Mouse (Mus musculus) neural tube, embryonic 15.5 days (tissue): Measurements from ENCODE around the gene Psmc6. TPM values are rescaled to one million over a fixed set of nuclear protein-coding genes. Genes with fewer than 3 reads are reported as not detected.
A peak's percentile ranks its signal among the peaks of the same experiment; 100 is the strongest.

ENCODE experiments used
- ATAC-seq: fragments of 200-750 bp; cut with Nextera tagmentation; 2 replicates; pipeline ENCODE4 v1.8.0; 2017; ENCODE audit warnings: mild to moderate bottlenecking, moderate TSS enrichment, moderate library complexity; ENCODE audit not compliant: low FRiP score
- H3K27ac ChIP-seq: fragments of 300-500 bp; sonication (generic); replicated peaks from 2 replicates; pipeline ENCODE4 v1.5.1; 2015; ENCODE audit warnings: mild to moderate bottlenecking, inconsistent platforms
- H3K27me3 ChIP-seq: fragments of 300-500 bp; sonication (generic); replicated peaks from 2 replicates; pipeline ENCODE4 v1.6.1; 2015; ENCODE audit warnings: inconsistent platforms
- H3K36me3 ChIP-seq: fragments of 300-500 bp; sonication (generic); 2 replicates; pipeline ENCODE4 v1.6.1; 2015; ENCODE audit warnings: inconsistent platforms
- H3K4me1 ChIP-seq: fragments of 300-500 bp; sonication (generic); 2 replicates; pipeline ENCODE4 v1.6.1; 2015; ENCODE audit warnings: inconsistent platforms
- H3K4me2 ChIP-seq: fragments of 300-500 bp; sonication (generic); 2 replicates; pipeline ENCODE4 v1.6.1; 2015; ENCODE audit warnings: inconsistent platforms, mild to moderate bottlenecking, moderate library complexity
- H3K4me3 ChIP-seq: fragments of 300-500 bp; sonication (generic); replicated peaks from 2 replicates; pipeline ENCODE4 v1.5.1; 2015; ENCODE audit warnings: mild to moderate bottlenecking, inconsistent platforms
- H3K9ac ChIP-seq: fragments of 300-500 bp; sonication (generic); replicated peaks from 2 replicates; pipeline ENCODE4 v1.6.1; 2015; ENCODE audit warnings: mild to moderate bottlenecking, inconsistent platforms
- H3K9me3 ChIP-seq: fragments of 300-500 bp; sonication (generic); replicated peaks from 2 replicates; pipeline ENCODE4 v1.6.1; 2016; ENCODE audit warnings: inconsistent platforms
- WGBS: fragments of 180-500 bp; shearing (Covaris S2); methylation state at CpG from one replicate; pipeline ENCODE4 v1.1.7; 2015; ENCODE audit warnings: mixed read lengths; 5-methylcytosine and 5-hydroxymethylcytosine counted together
- polyA plus RNA-seq: library from polyadenylated mRNA; unstranded; fragments of >200 nt; fragmentation: Nextera tagmentation; extraction: Ambion mirVana; gene quantifications from 2 replicates; pipeline ENCODE4 v1.2.1, GENCODE M21; 2015

The Psmc6 gene
- polyA plus RNA-seq, 1 experiment from 2014 or later = 153 TPM

DNA sequence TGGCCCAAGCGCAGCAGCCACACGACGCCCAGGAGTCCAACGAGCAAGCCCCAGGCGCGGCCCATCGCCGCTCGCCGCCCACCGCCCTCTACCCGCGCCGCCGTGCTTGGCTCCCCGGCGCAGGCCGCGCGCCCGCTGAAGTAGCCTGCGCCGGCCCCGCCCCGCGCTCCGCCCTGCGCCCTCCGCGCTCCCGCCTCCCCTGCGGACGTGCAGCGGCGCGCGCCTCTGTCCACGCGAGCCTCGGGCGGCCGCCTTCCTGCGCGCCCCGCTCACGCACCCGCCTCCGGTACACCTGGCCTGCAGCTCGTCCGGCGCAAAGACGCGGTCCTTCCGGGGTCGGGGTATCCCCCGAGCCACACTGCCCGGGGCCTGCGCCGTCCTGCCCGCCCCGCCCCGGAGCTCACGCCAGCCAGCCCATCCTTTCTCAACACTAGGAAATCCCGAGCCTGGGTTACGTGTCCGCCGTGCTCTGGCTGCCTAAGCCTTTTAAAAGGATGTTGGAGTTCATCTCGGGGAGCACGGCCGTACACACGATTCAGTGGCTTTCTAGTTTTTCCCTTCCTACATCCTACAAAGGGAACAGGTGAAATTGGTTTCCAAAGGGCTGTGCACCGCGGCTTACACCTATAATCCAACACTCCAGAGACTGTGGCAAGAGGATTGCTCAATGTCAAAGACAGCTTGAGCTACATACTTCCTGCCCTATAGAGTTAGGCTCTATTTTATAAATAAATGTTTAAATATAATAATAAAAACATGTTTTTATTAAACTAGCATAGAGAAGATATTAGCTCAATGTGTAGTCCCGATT, 11.0 kb upstream of the Psmc6 start, which contains the start of gene Ero1l:
TSS of gene Ero1l (minus strand) at position 346 of the 811 bp plus-strand sequence.
- Histone ChIP-seq H3K27ac (peak within 1 kb of the TSS; percentile 95), H3K36me3 (no peaks in the 10 kb centered on the region), H3K4me3 (peak within 1 kb of the TSS; percentile 87), H3K4me1 (peaks cover 27% of the 10 kb centered on the region), H3K9me3 (no peaks in the 10 kb centered on the region), H3K9ac (peak within 1 kb of the TSS; percentile 90), H3K27me3 (no peaks in the 10 kb centered on the region), H3K4me2 (peak within 1 kb of the TSS; percentile 57)
- WGBS = 2% methylated on average over 62 of the region's 74 CpGs
- ATAC-seq = peak; percentile 97

DNA sequence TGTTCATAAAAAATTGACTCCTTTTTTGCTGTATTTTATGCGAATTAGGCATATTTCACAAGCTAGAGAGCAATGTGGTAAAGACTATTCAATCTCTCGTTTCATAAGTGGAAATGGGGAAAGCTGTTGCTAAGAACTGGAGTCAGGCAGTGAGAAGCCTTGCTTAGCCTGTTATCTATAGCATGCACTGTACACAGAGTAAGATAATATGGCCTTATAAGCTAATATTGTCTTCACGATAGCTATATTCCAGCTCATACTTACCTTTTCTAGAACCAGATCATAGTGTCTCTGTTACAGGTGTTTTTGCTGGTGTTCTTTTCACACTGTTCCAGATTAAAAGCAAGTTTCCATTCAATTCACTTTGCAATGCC, 10.4 kb upstream of the Psmc6 start:
- no peak overlapping the region for H3K9ac ChIP-seq
- H3K4me2 ChIP-seq = peak overlapping the region; percentile 57
- no peaks in the 10 kb centered on the region for H3K36me3 ChIP-seq
- 62% methylated on average over 3 of the region's 3 CpGs for WGBS
- no peak for ATAC-seq
- no peaks in the 10 kb centered on the region for H3K9me3 ChIP-seq
- no peak overlapping the region; the same call in 1 of the 2 replicates for H3K4me3 ChIP-seq
- peaks cover 27% of the 10 kb centered on the region for H3K4me1 ChIP-seq
- H3K27me3 ChIP-seq = no peaks in the 10 kb centered on the region
- H3K27ac ChIP-seq = peak overlapping the region; percentile 95; the same call in 1 of the 2 replicates

DNA sequence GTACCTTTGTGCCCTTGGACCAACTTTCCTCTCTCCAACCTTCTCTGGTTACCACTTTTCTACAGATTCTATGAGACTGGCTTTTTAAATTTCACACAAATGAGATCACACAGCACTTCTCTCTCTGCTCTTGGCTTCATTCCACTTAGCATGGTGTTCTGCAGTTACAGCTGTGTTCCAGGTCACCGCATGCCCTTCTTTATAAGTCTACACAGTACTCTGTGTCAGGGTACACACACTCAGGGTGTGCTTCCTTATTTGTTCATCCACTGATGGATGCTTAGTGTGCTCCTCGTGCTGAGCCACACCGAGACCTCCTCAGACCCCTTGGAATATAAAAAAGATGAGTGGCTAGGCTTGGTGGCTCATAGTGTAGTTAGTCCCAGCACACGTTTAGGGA, 9.5 kb upstream of the Psmc6 start:
- Histone ChIP-seq H3K36me3 (no peaks in the 10 kb centered on the region), H3K4me3 (no peak overlapping the region), H3K27me3 (no peaks in the 10 kb centered on the region), H3K4me1 (peaks cover 27% of the 10 kb centered on the region), H3K9me3 (no peaks in the 10 kb centered on the region), H3K9ac (no peak overlapping the region), H3K4me2 (no peak overlapping the region), H3K27ac (no peak overlapping the region)
- WGBS = 82% methylated on average over 4 of the region's 4 CpGs
- no peak for ATAC-seq

DNA sequence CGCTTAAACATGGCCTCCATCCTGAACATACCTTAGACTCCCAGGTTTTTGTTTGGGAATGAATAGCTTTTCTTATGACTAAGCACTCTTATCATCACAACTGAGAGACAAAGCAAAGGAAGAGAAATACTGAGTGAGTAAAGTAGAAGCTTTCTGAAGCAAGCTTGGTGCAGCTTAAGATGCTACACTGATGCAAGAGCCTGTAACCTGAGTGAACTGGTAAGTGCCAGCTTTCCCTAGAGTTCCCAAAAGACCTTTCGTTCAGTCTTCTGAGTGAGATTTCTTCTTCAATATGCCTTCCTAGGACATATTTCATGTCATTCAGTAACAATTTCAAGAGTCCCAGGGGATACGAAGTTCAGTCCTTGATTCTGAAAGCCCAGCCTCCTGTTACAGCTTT, 8.5 kb upstream of the Psmc6 start:
- ATAC-seq = no peak
- Histone ChIP-seq H3K4me2 (no peak overlapping the region), H3K27me3 (no peaks in the 10 kb centered on the region), H3K27ac (no peak overlapping the region), H3K4me3 (no peak overlapping the region), H3K4me1 (peaks cover 17% of the 10 kb centered on the region), H3K9ac (no peak overlapping the region), H3K36me3 (no peaks in the 10 kb centered on the region), H3K9me3 (no peaks in the 10 kb centered on the region)
- 78% methylated on average over 3 of the region's 3 CpGs for WGBS

DNA sequence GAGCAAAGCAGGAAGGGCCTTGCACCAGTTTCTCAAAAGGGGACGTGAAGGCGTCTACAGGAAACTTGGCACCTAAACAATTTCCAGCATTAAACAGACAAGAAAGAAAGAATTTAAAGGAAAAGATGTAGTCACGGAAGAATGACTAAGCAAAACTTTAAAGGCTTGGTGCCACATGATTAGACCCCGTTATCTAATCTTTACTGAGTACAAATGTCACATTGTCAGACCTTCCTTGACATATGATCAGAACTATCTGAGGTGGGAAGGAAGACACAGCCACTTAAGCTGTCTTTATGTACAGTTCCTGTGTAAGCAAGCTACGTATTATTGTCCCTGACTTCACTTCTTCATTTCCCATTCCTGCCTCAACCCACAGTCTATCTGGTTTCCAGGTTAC, 8.0 kb upstream of the Psmc6 start:
- Histone ChIP-seq H3K4me2 (no peak overlapping the region), H3K4me3 (no peak overlapping the region), H3K9me3 (no peaks in the 10 kb centered on the region), H3K9ac (no peak overlapping the region), H3K27ac (no peak overlapping the region), H3K4me1 (peaks cover 13% of the 10 kb centered on the region), H3K36me3 (no peaks in the 10 kb centered on the region), H3K27me3 (no peaks in the 10 kb centered on the region)
- WGBS = 81% methylated on average over 5 of the region's 5 CpGs
- no peak for ATAC-seq

DNA sequence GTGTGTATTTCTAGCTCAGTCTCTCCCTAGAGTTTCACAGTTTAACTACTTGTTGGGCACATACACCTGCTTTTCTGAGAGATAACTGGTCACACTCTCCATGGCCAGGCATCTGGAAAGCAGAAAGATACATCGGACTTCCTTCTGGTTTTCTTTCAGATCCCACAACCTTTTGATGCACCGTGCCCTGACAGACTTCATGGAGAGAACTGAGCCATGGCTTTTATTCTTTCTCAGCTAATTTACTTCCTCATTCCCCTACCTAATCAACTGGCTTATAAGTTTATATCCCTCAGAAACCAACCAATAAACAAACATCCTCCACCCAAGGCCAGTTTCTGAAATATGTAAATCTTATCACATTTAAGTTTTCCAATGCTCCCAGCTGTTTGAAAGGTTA, 7.1 kb upstream of the Psmc6 start:
- WGBS = 91% methylated on average over 2 of the region's 2 CpGs
- Histone ChIP-seq H3K27me3 (no peaks in the 10 kb centered on the region), H3K27ac (no peak overlapping the region), H3K36me3 (no peaks in the 10 kb centered on the region), H3K4me2 (no peak overlapping the region), H3K9ac (no peak overlapping the region), H3K4me3 (no peak overlapping the region), H3K9me3 (no peaks in the 10 kb centered on the region), H3K4me1 (peaks cover 7% of the 10 kb centered on the region)
- ATAC-seq = no peak

DNA sequence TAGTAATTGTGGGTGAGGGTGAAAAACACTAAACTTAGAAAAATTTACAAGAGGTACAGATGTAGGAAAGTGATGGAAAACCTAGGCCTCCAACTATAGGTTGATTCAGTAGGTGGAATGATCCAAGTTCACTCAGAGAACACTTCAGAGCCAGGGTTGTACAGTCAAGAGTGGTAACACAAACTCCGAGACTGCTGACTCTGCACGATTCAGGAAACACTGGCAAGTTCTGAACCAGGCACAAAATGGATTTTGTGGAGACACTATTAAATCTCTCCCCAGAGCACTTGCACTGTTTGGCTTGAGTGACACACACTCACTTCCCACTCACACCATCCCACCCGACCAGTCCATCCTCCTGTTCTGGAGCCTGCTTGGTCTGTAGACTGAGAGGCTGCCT, 6.3 kb upstream of the Psmc6 start:
- no peaks in the 10 kb centered on the region for H3K27me3 ChIP-seq
- H3K4me2 ChIP-seq = no peak overlapping the region
- no peaks in the 10 kb centered on the region for H3K36me3 ChIP-seq
- 0 out of 2 replicates have a peak, but pooled peaks cover 6% of the 10 kb centered on the region for H3K4me1 ChIP-seq
- no peak overlapping the region for H3K27ac ChIP-seq
- no peak for ATAC-seq
- WGBS = 92% methylated on average over 3 of the region's 3 CpGs
- no peak overlapping the region for H3K4me3 ChIP-seq
- H3K9ac ChIP-seq = no peak overlapping the region
- H3K9me3 ChIP-seq = no peaks in the 10 kb centered on the region

DNA sequence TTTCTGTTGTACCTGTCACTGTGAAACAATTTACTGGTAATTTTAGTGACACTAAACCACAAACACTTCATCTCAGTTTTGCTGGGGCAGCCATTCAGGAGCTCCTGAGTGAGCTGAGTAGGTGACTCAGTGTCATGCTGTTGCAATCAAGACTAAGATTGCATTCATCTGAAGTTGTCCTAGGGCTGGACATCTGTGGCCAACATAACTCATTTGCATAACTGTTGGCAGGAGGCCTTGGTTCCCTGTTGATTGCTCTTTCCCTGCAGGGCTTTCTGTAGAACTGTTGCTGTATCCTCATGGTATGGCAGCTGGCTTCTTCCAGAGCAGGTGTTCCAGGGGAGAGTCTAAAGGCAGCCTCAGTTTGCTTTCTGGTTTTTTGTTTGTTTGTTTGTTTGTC, 4.1 kb upstream of the Psmc6 start:
- H3K27ac ChIP-seq = no peak overlapping the region
- H3K4me1 ChIP-seq = no peaks in the 10 kb centered on the region
- no peak overlapping the region for H3K9ac ChIP-seq
- H3K4me2 ChIP-seq = no peak overlapping the region
- ATAC-seq = no peak
- no peak overlapping the region for H3K4me3 ChIP-seq
- no peaks in the 10 kb centered on the region for H3K36me3 ChIP-seq
- no peaks in the 10 kb centered on the region for H3K9me3 ChIP-seq
- H3K27me3 ChIP-seq = no peaks in the 10 kb centered on the region

DNA sequence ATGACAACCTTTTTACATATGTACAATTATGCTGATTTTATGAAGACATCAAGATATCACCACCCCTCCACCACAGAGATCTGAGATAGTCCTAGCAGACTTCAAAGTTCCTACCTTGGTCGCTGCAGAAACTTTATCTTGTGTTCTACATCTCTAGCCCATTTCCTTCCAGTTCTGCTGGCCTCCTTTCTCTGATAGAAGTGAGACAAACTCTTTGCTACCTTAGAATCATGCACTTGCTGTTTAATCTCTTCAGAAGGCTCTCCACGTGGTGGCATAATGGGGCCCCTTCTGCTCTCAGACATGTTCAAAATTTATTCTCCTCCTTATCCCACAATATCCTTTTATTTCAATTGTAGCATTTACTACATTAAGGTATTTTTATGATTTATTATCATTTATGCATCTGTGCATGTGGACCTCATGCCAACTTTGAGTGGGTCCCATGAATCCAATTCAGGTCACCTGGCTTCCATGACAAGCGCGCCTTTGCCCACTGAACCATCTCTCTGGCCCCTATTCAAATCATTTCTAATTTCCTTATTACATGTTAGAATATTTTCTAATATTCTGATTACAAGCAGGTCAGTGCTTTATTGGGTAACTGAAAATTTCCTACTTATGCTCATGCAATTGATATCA, 1.4 kb upstream of the Psmc6 start:
- no peak overlapping the region for H3K4me3 ChIP-seq
- ATAC-seq = no peak
- H3K4me2 ChIP-seq = no peak overlapping the region
- H3K27me3 ChIP-seq = no peaks in the 10 kb centered on the region
- no peaks in the 10 kb centered on the region for H3K9me3 ChIP-seq
- peaks cover 16% of the 10 kb centered on the region for H3K4me1 ChIP-seq
- peaks cover 11% of the 10 kb centered on the region for H3K36me3 ChIP-seq
- no peak overlapping the region for H3K27ac ChIP-seq
- H3K9ac ChIP-seq = no peak overlapping the region
- 94% methylated on average over 4 of the region's 4 CpGs for WGBS

DNA sequence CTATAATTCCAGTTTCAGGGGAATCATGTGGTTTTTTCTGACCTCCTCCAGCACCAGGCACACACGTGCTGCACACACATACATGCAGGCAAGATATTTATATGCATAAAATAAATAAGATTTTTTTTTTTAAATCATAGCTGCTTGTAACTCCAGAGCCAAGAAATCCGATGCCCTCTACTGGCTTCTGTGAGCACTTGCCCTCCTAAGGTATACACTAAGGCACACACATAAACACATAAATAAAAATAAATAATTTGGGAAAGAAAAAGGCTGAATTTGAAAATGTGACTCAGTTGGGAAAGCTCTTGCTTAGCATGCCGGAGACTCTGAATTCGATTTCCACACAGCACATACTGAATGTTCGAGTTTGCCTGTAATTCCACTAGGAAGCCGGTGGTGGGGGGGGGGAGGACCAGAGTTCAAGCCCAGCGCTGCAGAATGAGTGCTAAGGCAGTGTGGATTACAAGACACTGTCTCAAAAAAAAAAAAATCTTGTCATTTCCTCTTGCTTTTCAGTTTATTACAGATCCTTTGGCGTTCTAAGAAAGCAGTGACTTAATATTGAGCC, 485 bp upstream of the Psmc6 start:
- H3K36me3 ChIP-seq = peaks cover 15% of the 10 kb centered on the region
- 11% methylated on average over 8 of the region's 8 CpGs for WGBS
- peak overlapping the region; percentile 77 for H3K27ac ChIP-seq
- no peaks in the 10 kb centered on the region for H3K9me3 ChIP-seq
- H3K4me2 ChIP-seq = peak overlapping the region; percentile 67
- ATAC-seq = peak; percentile 52
- peak overlapping the region; percentile 44 for H3K9ac ChIP-seq
- no peaks in the 10 kb centered on the region for H3K27me3 ChIP-seq
- H3K4me1 ChIP-seq = peaks cover 16% of the 10 kb centered on the region
- H3K4me3 ChIP-seq = peak overlapping the region; percentile 93

DNA sequence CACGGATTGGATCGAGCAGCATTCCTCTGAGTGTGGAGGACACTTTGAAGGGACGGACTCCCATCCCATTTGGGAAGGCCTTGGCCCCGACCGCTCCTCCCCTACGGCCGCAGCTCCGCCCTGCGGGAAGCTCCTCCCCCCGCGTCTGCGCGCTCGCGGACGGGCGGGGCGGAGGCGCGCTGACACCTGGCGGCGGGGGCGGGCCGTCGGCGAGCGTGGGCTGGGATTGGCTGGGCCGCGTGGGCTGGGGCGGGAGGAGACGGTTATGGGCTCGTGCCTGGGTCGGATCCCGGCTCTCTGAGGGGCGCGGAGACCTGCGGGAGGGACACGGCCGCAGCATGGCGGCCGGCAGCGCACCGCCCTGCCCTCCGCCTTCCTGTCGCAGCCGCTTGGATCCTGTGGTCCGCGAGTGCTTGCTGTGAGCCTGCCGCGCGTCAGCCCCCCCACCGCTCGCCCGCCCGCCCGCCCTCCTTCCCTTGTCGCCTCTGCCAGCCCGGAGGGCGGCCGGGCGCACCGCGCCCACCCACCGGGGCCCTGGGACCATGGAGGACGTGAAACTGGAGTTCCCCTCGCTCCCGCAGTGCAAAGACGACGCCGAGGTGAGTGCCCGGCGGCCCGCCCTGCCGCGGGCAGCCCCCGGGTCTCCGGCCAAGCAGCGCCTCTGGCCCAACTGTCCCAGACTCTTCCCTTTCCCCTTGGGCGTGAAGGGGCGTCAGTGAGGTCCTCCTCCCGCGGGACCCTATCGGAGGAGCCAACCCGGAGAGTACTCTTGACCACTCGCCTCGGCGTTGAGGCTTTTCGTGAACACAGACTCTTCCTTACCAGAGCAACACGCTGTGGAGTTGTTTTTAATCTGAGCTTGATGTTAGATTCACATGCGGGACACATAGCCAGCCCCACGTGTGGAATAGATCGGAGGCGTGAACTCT, 21.6 kb downstream of the Psmc6 start, which contains the start of gene Styx:
TSS of gene Styx (plus strand) at position 163 of the 929 bp plus-strand sequence.
- peaks cover 19% of the 10 kb centered on the region for H3K36me3 ChIP-seq
- H3K4me2 ChIP-seq = peak within 1 kb of the TSS; percentile 58
- WGBS = under 1% methylated on average over 72 of the region's 93 CpGs
- H3K4me3 ChIP-seq = peak within 1 kb of the TSS; percentile 54
- H3K9ac ChIP-seq = peak within 1 kb of the TSS; percentile 48
- H3K4me1 ChIP-seq = peaks cover 19% of the 10 kb centered on the region
- peak within 1 kb of the TSS; percentile 72 for H3K27ac ChIP-seq
- ATAC-seq = peak; percentile 98
- no peaks in the 10 kb centered on the region for H3K9me3 ChIP-seq
- no peaks in the 10 kb centered on the region for H3K27me3 ChIP-seq
